Mouse (Mus musculus) CH12F3 (cell line): ENCODE results near the gene Brsk1.

ENCODE experiments used
- in situ Hi-C: fragments of 300-500 bp; cut with MboI; formaldehyde crosslinking; loops from 2 replicates; pipeline ENCODE4 v1.14.3; 2020; ENCODE audit warnings: low sequenced_read_pairs

The Brsk1 gene

GRCm38 (mm10) chr7:4668506-4668905 is 21.9 kb upstream of the Brsk1 start:
- in situ Hi-C loops, result no loop called here

DNA sequence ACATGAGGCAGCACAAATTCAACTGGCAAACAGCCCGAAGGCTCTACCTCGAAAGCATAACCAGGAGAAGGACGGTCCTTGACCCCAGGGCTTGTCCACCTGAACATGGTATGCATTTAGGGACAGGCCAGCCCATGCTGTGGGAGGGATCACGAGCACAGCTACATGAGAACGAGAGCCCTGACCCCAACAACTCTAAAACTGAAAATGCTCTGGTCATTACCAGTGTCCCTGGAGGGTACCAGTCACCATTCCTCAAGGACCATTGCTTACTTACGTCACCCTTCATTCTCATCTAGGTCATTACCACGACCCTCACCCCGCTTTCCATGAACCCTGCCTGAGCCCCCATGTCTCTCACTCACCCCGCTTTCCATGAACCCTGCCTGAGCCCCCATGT is 21.2 kb upstream of the Brsk1 start:
- in situ Hi-C loops, result no loop called here

DNA sequence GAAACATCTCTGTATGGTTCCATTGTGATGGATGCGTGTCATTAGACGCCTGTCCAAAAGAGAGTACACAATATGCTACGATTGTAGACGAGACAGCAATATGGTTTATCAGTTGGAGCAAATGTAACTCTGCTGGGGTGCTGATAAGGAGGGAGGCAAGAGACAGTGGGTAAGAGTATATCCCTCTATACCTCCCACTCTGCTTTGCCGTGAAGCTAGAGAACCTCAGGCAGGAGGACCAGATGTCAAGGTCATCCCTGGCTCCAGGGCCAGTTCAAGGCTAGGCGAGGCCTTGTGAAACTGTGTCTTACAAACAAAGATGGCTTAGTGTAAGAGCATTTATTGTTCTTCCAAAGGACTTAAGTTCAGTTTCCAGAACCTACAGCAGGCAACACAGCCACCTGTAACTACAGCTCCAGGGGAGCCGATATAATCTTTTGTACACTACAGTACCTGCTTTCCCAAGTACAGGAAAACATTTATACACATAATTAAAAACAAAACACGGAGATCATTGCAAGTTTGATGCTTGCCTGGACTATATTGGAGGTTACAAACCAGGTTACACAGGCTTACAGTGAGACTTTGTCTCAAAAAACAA is 19.6 kb upstream of the Brsk1 start:
- in situ Hi-C loops, result no loop called here

DNA sequence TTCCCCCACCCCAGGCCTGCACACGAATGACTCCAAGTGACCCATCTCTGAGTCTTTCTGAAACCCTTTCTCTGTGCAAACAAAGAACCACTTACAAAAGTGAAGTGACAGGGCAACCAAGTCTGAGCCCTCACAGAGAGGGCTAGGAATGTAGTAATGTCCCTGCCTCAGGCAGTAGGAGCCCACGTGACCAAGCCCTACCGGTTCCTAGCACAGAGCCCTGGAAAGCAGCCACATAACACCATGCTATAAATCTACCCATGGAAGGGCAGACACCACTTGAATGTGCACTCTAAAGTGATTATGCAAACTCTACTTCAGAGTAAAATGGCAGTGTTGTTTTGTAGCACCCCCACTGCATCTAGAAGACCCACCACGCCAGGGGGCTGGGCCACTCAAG is 18.4 kb upstream of the Brsk1 start:
- in situ Hi-C loops, result no loop called here

DNA sequence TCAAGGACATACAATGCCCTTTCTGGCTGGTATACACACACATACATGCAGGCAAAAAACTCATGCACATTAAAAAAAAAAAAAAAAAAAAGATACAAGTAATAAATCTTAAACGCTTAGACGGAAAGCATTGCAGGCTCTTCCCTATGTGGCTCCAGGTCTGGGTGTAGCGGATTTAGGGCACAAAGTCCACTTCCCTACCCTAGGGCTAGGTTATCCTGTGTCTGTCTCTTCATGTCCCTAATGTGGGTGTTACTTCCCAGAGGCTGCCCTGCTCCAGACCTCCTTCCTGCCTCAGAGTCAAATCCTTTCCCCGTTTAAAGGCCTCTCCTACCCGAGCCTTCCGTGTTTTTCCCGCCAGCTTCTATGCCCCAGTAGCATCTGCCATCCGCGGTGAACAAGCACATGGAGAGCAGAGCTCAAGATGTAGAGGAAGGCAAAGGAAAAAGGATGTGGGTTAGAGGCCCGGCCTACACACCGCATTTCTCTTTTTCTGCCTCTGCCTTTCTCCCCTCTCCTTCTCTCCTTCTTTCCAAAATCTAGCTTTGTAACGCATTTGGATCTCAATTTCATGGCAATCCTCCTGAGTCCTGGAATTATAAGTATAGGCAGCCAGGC is 16.2 kb upstream of the Brsk1 start:
- in situ Hi-C loops, result no loop called here

DNA sequence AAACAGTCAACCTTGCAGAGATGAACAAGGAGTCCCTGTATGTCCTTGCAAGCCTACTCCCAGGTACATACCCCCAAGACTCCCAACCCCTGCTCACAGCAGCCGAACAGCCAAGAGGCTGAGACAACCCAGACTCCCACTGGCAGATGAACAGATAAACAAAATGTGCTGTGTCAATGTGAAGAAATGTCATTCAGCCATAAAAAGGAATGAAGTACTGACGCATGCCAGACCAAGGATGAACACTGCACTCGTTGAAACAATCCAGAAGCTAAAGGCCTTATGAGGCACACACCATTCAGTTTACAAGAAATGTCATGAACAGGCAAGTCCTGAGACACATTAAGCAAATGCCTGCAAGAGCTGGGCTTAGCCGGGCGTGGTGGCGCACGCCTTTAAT is 15.2 kb upstream of the Brsk1 start:
- in situ Hi-C loops, result no loop called here

DNA sequence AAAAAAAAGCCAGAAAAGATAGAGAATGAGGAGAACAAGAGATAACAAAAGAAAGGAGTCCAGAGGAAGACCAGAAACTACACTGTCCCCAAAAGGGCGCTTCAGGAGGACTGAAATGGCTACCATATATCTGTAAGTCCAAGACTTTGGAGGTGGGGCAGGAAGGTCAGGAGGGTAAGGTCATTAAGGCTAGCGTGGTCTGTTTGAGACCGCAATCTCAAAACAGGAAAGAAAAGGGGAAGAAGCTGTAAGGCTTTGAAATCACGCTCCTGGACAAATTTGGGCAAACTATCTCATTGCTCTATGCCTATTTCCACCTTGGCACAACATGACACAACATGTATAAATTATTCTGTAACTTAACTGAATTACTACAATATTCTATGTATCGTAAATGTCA is 7.1 kb upstream of the Brsk1 start:
- in situ Hi-C loops, result no loop called here

GRCm38 (mm10) chr7:4684203-4684602 is 6.2 kb upstream of the Brsk1 start:
- in situ Hi-C loops, result no loop called here

GRCm38 (mm10) chr7:4684632-4685417 is 5.6 kb upstream of the Brsk1 start, which contains the start of gene Hspbp1:
Gene Hspbp1 (minus strand): TSS chr7:4685068.
- in situ Hi-C loops, result no loop called here

GRCm38 (mm10) chr7:4690951-4691653 is 698 bp downstream of the Brsk1 start:
- in situ Hi-C loops, result no loop called here

DNA sequence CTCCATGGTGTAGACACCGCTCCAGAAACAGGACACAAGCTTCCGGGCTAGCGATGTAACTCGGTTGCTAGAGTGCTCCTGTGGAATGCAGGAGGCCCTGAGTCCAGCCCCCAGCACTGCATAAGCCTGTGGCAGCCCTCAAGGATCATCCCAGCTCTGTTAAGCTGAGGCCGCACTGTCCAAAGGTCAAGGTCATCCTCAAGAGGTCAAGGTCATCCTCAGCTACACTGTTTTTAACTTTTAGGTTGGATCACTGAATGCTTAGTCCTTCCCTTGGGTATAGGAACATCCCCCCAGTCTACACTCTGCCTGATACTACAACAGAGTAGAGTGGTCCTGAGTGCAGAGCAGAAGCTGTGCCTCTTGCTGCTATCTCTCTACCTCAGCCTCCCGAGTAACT is 2.6 kb downstream of the Brsk1 start:
- in situ Hi-C loops, result no loop called here

DNA sequence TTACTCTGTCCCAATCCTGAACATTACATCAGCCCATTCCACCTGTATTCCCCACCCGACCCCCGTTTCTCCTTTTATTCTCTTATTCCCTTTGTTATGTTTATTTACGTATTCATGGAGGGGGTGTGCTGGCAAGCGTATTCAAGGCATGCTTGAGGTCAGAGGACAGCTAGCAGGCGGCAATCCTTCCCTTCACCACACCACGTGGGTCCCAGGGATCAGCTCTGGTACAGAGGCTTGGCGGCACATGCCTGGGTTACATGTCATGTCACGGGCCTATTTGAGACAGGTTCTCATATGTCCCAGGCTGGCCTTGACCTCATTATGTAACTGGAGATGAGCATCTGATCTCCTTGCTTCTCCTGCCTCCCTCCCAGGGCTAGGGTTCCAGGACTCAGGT is 11.9 kb downstream of the Brsk1 start:
- in situ Hi-C loops, result no loop called here

DNA sequence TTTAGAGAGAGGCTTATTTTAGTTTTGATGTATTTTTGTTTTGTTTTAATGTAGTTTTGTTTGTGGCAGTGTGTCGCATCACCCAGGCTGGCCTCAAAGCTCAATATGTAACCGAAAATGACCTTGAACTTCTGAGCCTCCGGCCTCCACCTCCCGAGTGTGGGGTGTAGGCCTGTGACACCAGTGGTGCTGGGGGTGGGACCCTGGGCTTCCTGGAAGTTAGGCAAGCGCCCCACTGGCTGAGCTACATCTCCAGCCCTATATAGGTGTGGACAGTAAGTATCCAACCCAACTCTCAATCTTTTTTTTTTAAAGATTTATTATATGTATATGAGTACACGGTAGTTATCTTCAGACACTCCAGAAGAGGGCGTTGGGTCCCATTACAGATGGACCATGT is 12.8 kb downstream of the Brsk1 start:
- in situ Hi-C loops, result no loop called here

- in situ Hi-C loops, result no loop called here
These were observed 14.7 kb downstream of the Brsk1 start for GRCm38 (mm10) chr7:4705098-4705497.

GRCm38 (mm10) chr7:4712594-4712993 is 22.2 kb downstream of the Brsk1 start:
- in situ Hi-C loops, result no loop called here

DNA sequence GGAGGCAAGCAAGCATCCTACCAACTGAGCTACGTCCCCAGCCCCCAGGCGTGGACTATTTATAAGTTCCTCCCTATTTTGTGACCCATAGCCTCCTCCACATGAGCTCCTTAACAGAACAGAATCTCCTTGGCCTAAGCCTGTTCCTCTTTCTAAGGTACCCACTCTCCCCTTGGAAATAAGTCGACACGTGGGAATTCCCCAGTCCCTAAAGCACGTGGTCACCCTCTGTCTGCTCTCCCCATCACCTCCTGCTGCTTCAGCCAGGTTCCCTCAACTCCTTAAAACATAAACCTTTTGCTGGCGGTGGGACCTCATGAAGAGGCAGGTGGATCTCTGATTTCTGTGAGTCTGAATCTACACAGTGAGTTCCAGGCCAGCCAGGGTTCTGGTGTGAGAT is 26.6 kb downstream of the Brsk1 start:
- in situ Hi-C loops, result no loop called here

GRCm38 (mm10) chr7:4719276-4719675 is 28.9 kb downstream of the Brsk1 start:
- in situ Hi-C loops, result no loop called here

GRCm38 (mm10) chr7:4723508-4723907 is 33.1 kb downstream of the Brsk1 start:
- in situ Hi-C loops, result no loop called here

DNA sequence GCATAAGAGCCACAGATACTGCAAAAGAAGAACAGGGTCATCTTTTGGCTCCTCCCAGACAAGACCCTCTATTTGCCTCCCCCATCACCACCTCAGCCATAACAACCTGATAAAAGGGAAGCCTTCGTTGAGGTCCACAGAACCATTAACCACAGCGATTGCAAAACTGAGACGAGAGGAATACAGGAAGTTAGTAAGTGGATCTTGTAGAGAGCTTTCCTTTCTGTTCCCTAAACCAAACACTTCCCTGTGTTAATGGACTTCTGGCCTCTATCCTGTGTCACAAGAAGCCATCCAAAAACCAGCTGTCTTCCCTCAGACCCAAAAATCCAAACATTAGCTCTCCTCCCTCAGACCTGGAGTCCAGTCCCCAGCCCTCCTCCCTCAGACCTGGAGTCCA is 34.0 kb downstream of the Brsk1 start:
- in situ Hi-C loops, result no loop called here

DNA sequence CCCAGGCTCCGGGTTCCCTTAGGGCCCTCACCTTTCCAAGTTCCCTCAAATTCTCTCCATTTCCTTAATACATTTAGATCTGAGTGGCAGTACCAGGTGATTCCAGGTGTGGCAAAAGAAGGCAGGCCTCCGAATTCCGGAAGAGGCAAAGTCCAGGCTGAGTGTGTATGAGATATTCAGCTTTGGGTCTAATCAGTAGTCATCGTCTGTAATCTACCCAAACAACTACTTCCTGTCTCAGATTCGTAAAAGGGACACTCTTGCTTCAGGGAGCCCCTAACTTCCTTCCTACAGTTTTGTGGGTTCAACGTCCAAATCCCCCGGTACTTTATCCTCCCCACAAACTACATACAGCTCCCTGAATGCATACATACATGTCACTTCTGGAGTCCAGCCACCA is 34.8 kb downstream of the Brsk1 start, which contains the start of gene Tmem150b:
Gene Tmem150b (minus strand): TSS at position 81 of the 400 bp plus-strand sequence.
- in situ Hi-C loops, result no loop called here

DNA sequence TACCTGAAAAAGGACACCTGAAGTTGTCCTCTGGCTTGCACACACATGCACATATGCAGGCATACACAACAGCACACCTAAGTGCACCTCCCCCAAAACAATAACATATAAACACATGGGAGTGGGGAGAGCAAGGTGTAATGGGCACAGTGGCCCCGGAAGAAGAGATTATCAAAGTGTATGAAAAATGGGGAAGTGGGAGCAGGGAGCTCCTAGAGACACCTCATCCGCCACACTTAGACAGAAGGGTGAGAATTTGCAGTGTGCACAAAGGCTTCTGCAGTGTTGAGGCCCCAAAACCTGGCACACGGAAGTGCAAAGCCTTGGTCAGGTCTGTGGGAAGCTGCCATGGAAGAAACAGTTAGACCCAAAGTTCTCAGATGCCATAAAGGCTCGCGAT is 40.7 kb downstream of the Brsk1 start:
- in situ Hi-C loops, result no loop called here
